Mouse (Mus musculus): ENCODE measurements at regions not wholly inside any gene's neighbourhood (a gene's known extent, or its start where the extent isn't known, plus 50 kb on each side); places are given as distances from the start of the nearest gene placed in this dataset.

DNA sequence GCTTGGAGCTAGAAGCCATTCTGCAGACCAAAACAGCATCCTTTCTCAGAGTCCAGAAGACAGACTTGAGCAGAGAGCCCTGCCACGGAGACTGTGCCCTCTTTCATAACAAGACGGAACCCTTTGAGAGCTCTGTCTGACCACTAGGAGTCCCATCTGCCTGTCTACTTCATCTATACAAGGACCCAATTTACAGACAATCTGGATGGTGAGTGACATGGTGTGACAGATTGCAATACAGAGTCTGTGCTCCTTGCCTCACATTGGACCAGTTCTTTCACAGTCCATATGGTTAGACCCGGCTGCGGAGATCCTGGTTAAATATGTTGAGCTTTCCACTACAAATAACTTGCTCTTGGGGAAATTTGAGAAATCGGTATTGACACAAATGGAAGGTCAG lies 410.9 kb downstream of the Gxylt1 start:
- TF ChIP-seq CTCF (IDR thresholded peaks at IDR 0.05; ENCODE audit: low read depth, low read length) (no peak), POLR2A (IDR thresholded peaks at IDR 0.05; ENCODE audit: insufficient read depth, low read length) (no peak), EP300 (IDR thresholded peaks at IDR 0.05; ENCODE audit: insufficient read depth, low read depth, low read length) (no peak)
